ENCODE assay signal across 8 mouse cellular contexts in the genomic region with DNA sequence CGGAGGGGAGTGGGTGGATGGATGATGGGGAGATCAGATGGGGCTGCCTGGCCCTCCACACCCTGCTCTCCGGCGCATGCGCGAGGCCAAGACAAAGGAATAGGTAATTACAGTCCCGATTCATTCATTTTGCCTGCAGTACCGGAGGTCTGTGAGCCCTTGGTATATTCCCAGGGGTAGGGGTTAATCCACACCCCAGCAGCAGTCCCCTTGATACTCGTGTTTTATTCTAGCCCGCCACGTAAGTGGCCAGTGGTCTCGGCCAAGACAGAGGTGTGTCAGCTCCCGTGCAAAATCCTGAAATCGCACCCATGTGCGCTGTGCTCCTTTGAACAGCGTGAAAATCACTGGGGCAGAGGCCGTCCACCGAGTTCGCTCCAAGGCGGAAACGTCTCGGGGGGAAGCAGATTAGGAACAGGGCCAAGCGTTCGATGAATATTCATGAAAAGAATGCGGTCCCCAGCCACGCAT. TPM values are rescaled to one million over a fixed set of nuclear protein-coding genes. Genes with fewer than 3 reads are reported as not detected.
DNase-seq lines count a peak whose midpoint lies in the region; ATAC-seq and TF ChIP-seq lines count a peak whose summit lies in the region.

No protein-coding gene starts in this region.

- intact Hi-C loops in heart, postnatal 25 days (cut with DNase I) = loop anchor here (5.0 kb wide), 1 partner anchor 365 kb away; no protein-coding TSS in a partner anchor

- peak overlapping the region; percentile 86 for H3K4me3 ChIP-seq in intestine, embryonic 14.5 days (ENCODE audit: low read depth, low read length)
- peak overlapping the region; percentile 98 for H3K4me3 ChIP-seq in limb, embryonic 10.5 days
- H3K4me3 ChIP-seq in myocyte = peak overlapping the region; percentile 94
- peak overlapping the region; percentile 66 for H3K4me3 ChIP-seq in thymus, adult 2 months (ENCODE audit: control insufficient read depth, insufficient read depth, low read length)

- H3ac ChIP-seq in myocyte (ENCODE audit: control insufficient read depth, insufficient read length) = peak overlapping the region; percentile 88

- H3K36me3 ChIP-seq in intestine, embryonic 14.5 days (ENCODE audit: control insufficient read depth, insufficient read depth, low read length) = no peaks in the 10 kb centered on the region
- peaks cover 17% of the 10 kb centered on the region for H3K36me3 ChIP-seq in limb, embryonic 10.5 days
- peaks cover 8% of the 10 kb centered on the region for H3K36me3 ChIP-seq in myocyte (ENCODE audit: control insufficient read depth, insufficient read depth)
- no peaks in the 10 kb centered on the region for H3K36me3 ChIP-seq in thymus, adult 2 months (ENCODE audit: control insufficient read depth, insufficient read depth, low read length)

- peak overlapping the region; percentile 89 for H3K9ac ChIP-seq in intestine, embryonic 14.5 days (ENCODE audit: low read length)

- peak; percentile 39 for TF ChIP-seq POLR2A in myocyte (IDR thresholded peaks at IDR 0.05; ENCODE audit: insufficient read length, low read depth)
- no peak for TF ChIP-seq POLR2A in thymus, adult 2 months (IDR thresholded peaks at IDR 0.05; ENCODE audit: control insufficient read depth, extremely low read depth, insufficient read depth, low read length, poor library complexity)

- no peaks in the 10 kb centered on the region for H3K9me3 ChIP-seq in intestine, embryonic 14.5 days (ENCODE audit: control insufficient read depth, low read length)
- H3K9me3 ChIP-seq in limb, embryonic 10.5 days (replicated peaks) = no peaks in the 10 kb centered on the region

- H3K27ac ChIP-seq in intestine, embryonic 14.5 days (ENCODE audit: low read depth) = peak overlapping the region; percentile 92
- H3K27ac ChIP-seq in limb, embryonic 10.5 days = peak overlapping the region; percentile 99
- no peak overlapping the region for H3K27ac ChIP-seq in thymus, adult 2 months (ENCODE audit: control insufficient read depth, insufficient read depth, low read length)

- H3K4me2 ChIP-seq in intestine, embryonic 14.5 days (ENCODE audit: low read length) = peak overlapping the region; percentile 90
- H3K4me2 ChIP-seq in myocyte (ENCODE audit: low read depth) = peak overlapping the region; percentile 80

- H3K4me1 ChIP-seq in intestine, embryonic 14.5 days (replicated peaks; ENCODE audit: control insufficient read depth, insufficient read depth, low read length) = 0 out of 2 replicates have a peak, but pooled peaks cover 9% of the 10 kb centered on the region
- H3K4me1 ChIP-seq in limb, embryonic 10.5 days = peaks cover 13% of the 10 kb centered on the region
- peaks cover 9% of the 10 kb centered on the region for H3K4me1 ChIP-seq in thymus, adult 2 months (replicated peaks; ENCODE audit: control insufficient read depth, insufficient read depth, low read length)

- ATAC-seq in intestine, embryonic 14.5 days (replicated peaks; ENCODE audit: low FRiP score, low TSS enrichment, low read depth) = peak; percentile 68

- peak; percentile 11 to 36 for DNase-seq in heart, adult 18-20 months
- no peak for DNase-seq in heart, postnatal 25 days (ENCODE audit: low spot score)
- DNase-seq in cerebellum, adult 8-10 months = peak; percentile 31
- peak; percentile 60 to 83 for DNase-seq in frontal cortex, adult 2 months (ENCODE audit: extremely low spot score in 1 of 2, low spot score in 1 of 2)
- DNase-seq in intestine, embryonic 14.5 days (ENCODE audit: low spot score) = peak; percentile 89
- DNase-seq in limb, embryonic 10.5 days (ENCODE audit: low spot score) = peak; percentile 91
- peak; percentile 44 for DNase-seq in thymus, adult 2 months

- peaks cover 61% of the 10 kb centered on the region for H3K79me2 ChIP-seq in myocyte (ENCODE audit: control insufficient read depth, insufficient read depth)

- H3K27me3 ChIP-seq in intestine, embryonic 14.5 days (replicated peaks; ENCODE audit: control insufficient read depth, insufficient read depth, low read length) = no peaks in the 10 kb centered on the region
- no peaks in the 10 kb centered on the region for H3K27me3 ChIP-seq in limb, embryonic 10.5 days (ENCODE audit: low read depth, poor library complexity, severe bottlenecking)
- H3K27me3 ChIP-seq in myocyte (ENCODE audit: control insufficient read depth, insufficient read depth, insufficient read length) = no peaks in the 10 kb centered on the region
- no peaks in the 10 kb centered on the region for H3K27me3 ChIP-seq in thymus, adult 2 months (ENCODE audit: control insufficient read depth, insufficient read depth, low read length)

- no peak for TF ChIP-seq CTCF in thymus, adult 2 months (IDR thresholded peaks at IDR 0.05; ENCODE audit: borderline replicate concordance, control insufficient read depth, extremely low read depth, insufficient read depth, low read length, poor library complexity)

- under 1% methylated on average over 25 of the region's 25 CpGs for WGBS in intestine, embryonic 14.5 days
- 0% methylated on average over 25 of the region's 25 CpGs for WGBS in limb, embryonic 10.5 days
- WGBS in thymus, adult 2 months = 2% methylated on average over 25 of the region's 25 CpGs

TF ChIP-seq in myocyte, 11 proteins besides CTCF, POLR2A, EP300 and RAD21:
- TF ChIP-seq E2F4 (IDR thresholded peaks at IDR 0.05; ENCODE audit: insufficient read depth) = no peak
- TF ChIP-seq REST (IDR thresholded peaks at IDR 0.05; ENCODE audit: insufficient read depth, insufficient read length) = no peak
- TF ChIP-seq USF1 (IDR thresholded peaks at IDR 0.05; ENCODE audit: low read depth) = no peak
- TF ChIP-seq TCF12 (IDR thresholded peaks at IDR 0.05; ENCODE audit: insufficient read depth, poor library complexity, severe bottlenecking) = no peak
- TF ChIP-seq TCF3 (IDR thresholded peaks at IDR 0.05; ENCODE audit: insufficient read length, low read depth) = no peak
- TF ChIP-seq MAX (IDR thresholded peaks at IDR 0.05; ENCODE audit: low read depth) = no peak
- TF ChIP-seq SRF (IDR thresholded peaks at IDR 0.05; ENCODE audit: control insufficient read depth, insufficient read length, low read depth) = peak; percentile 13
- no peak for TF ChIP-seq MYOD1 (IDR thresholded peaks at IDR 0.05; ENCODE audit: control insufficient read depth in 1 of 3, insufficient read length in 2 of 3, low read depth in 2 of 3)
- TF ChIP-seq MYOG (IDR thresholded peaks at IDR 0.05; ENCODE audit: control insufficient read depth in 1 of 3, insufficient read depth in 1 of 3, insufficient read length in 2 of 3, low read depth in 2 of 3) = no peak
- peak; percentile 34 for TF ChIP-seq POLR2AphosphoS2 (IDR thresholded peaks at IDR 0.05; ENCODE audit: insufficient read length, low read depth)
- no peak for TF ChIP-seq CEBPB (IDR thresholded peaks at IDR 0.05; ENCODE audit: insufficient read depth, poor library complexity, severe bottlenecking)

RNA-seq across cellular contexts. Expression of a gene that starts 1.4 kb away (rescaled TPM):
- total RNA-seq in heart, adult 18-20 months (2021) = 1 to 10 TPM; 1.0 to 2.9 TPM
- total RNA-seq in heart, postnatal 25 days (2021) = 1 to 10 TPM; 2.3 to 2.4 TPM
- polyA plus RNA-seq in frontal cortex, adult 2 months (2012; rRNA removed) = 503 and 548 TPM in 2 replicates
- polyA plus RNA-seq in intestine, embryonic 14.5 days (2014; fragmentation: Nextera tagmentation; extraction: Ambion mirVana) = 21.1 and 21.7 TPM in 2 replicates
- polyA plus RNA-seq in limb, embryonic 10.5 days (2016; fragmentation: Nextera tagmentation; extraction: Ambion mirVana) = 41.1 and 43.1 TPM in 2 replicates
- polyA plus RNA-seq in myocyte (2012; fragmentation: generic; extraction: Trizol) = 103 TPM
- polyA plus RNA-seq in thymus, adult 2 months (2012; rRNA removed) = 13.9 and 18.1 TPM in 2 replicates
